Mouse (Mus musculus) kidney, adult 11 months (tissue): ENCODE measurements around the gene Dcaf1.

ENCODE experiments used
- DNase-seq: peaks from one replicate; pipeline ENCODE4 v3.0.0; 2022

Gene Dcaf1

DNA sequence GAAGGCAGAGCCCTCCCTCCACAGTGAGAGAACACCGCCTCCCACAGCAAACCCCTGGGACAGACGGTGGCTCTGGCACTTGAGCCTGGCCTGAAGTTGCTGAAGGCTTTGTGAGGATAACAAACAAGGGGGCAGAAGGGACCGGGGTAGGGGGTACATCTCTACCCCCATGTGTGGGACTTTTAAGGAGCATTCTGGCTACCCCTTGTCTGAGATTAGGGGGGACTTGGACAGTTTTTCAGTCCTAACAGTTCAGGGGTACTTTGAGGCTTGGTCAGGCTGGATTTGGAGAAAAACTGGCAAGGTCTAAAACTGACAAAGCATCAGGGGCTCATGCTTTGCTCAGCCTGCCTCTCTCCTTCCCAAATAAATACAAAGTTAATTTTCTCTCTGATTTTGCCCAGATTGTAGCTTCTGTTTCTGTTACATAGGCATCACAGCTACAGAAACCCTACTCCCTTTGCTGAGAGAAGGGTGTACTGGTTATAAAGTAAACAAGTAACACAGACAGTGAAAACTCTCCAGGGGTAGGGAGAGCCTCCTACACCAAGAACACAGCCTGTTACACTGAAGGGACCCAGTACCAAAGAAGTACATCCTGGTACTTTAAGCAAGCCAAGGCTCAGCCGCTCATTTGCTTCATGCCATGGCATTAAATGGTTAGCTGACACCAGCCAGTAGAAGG lies 59.5 kb downstream of the Dcaf1 start:
- no peak for DNase-seq

- no peak for DNase-seq
Observed at GRCm38 (mm10) chr9:106882176-106882575, 60.5 kb downstream of the Dcaf1 start.

DNA sequence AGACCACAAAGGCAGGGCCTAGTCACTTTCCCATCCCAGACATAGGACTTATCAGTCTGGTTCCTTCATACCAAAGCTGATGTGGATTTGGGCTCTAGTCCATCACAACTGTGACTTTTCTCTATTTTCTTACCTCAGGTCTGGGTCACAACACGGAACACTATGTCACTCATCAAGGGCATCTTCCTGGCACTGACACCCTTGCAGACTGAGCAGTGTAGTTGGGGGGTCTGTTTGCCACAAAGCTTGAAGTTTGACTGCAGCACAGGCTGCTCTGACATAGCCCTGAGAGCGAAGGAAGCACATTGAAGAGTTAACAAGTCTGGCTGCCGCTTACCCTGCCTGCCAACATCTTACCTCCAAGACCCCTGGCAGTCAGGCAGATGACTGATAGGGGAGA lies 61.4 kb downstream of the Dcaf1 start:
- no peak for DNase-seq

DNA sequence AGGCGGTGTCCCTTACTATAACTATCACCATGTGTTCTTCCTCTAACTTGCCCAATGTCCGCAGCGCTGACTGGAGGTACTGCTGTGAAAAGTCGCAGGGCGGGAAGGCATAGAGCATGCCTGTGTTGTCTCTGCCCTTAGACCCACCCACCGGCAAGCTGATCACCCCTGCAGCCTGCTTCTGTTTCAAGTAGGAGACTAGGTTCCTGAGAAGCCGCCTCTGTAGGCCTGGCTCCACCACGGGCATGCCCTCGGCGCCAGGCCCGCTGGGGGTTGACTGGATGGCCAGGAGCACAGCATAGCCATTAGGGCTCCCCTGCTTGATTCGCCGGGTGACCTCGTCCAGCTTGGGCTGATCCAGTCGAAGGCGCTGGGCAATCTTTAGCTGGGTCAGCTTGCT lies 62.6 kb downstream of the Dcaf1 start:
- no peak for DNase-seq

- DNase-seq, result peak; percentile 13
Observed at GRCm38 (mm10) chr9:106884996-106885900, 63.6 kb downstream of the Dcaf1 start.

DNA sequence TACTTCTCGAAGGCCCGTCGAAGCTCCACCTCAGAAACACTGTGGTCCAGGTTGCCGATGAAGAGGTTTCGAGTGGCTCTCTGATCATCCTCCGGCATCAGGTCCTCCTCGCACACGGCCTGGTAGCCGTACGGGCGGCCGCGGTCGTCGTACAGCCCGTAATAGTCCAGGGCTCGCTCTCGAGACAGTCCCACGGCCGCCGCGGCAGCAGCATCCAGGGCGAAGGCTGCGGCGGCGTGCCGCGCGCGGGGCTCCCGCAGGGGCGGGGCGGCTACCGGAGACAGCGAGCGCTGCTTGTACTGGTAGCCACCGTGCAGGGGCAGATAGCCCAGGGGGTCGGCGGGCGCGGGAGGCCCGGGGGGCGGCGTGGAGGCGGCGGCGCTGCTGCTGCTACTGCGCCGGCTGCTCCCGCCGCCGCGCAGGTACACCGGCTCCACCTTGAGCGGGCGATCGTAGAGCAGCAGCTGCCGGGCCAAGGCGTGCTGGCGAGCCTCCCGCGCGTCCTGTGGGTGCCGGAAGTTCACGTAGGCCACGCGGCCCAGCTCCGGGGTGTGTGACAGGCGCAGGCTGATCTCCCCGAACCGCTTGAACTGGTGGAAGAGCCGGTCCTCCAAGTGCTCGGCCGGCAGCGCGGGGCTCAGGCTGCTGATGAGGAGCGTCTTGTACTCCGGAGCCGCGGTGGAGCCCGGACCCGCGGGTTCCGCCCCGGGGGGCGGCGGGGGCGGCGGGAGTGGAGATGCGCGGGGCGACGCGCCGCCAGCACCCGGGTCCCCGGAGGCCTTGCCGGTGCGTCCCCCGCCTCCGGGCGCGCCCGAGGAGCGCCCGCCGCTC lies 64.4 kb downstream of the Dcaf1 start:
- DNase-seq, result peak; percentile 34

GRCm38 (mm10) chr9:106886828-106887702 lies 65.4 kb downstream of the Dcaf1 start, which contains the start of gene Rbm15b:
TSS of gene Rbm15b (minus strand) at chr9:106887428.
- peak; percentile 98 for DNase-seq

DNA sequence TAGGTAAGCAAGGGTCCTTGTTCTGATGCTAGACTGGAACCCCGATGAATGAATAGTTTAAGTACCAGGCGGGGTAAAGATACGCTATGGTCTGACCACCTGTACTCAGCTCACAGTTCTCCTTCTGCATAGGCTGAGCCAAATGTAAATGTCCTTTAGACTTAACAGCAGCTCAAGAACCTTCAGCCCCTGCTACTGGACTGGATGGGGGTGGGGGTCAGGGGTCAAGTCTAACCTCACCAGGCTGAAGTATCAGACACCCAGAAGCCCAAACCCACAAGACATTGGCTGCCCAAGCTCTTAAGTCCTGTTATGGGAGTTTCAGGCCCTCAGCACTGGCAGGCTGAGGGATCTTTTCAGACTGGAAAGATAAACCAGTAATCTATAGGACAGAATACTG lies 66.7 kb downstream of the Dcaf1 start:
- peak; percentile 5 for DNase-seq

DNA sequence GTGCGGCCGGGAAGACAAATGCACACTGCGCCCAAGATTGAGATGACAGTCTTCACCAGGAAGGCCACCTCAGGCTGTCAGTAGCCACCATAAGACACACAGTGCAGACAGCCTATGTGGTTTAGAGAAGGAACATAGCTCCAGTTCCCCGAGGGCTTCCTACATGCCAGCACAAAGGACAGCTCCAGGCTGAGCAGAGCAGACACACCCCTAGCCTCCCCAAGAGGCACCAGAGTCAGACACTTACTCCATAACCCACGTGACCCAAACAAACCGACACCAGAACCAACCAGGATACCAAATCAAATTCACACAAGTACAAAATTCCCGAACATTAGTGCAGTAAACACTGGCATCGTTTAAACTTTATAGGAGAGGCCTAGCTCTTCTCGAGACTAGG lies 67.6 kb downstream of the Dcaf1 start:
- peak; percentile 6 for DNase-seq

DNA sequence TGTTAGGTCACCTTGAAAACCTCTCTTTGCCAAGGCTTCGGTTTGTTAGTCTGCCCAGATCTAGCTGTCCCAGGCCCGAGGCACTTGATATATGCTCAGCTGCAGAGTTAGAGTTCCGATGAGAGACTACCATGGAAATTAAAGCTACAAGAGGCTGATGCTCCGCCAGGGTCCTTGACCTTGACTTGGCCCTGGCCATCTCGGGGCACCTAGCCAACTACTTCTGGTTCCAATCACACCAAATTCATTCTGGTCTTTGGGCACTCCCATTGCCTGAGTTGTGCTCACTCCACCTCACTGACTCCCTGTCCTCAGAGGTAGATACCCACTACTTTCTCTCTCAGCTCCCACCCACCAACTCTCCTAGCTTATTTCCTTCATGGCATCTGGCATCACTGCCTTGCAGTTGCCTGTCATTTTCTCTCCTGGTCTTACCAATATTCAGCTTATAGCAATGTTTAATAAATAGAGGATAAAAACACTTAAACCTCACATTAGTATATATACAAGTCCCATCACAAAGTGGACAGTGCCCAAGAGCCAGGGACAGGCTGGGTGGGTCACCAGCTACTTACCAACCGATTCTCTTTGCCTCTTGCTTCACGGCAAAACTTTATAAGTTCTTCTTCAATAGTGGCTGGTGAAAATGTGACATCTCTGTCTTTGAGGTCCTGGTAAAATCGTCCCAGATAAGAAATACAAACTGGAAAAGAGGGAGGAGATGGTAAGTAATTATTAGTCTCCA lies 69.0 kb downstream of the Dcaf1 start:
- peak; percentile 26 for DNase-seq

GRCm38 (mm10) chr9:106891341-106891741 lies 69.7 kb downstream of the Dcaf1 start:
- DNase-seq, result no peak

GRCm38 (mm10) chr9:106891829-106892551 lies 70.3 kb downstream of the Dcaf1 start, which contains the start of gene Manf:
TSS of gene Manf (minus strand) at chr9:106891979.
- DNase-seq, result peak; percentile 99

DNA sequence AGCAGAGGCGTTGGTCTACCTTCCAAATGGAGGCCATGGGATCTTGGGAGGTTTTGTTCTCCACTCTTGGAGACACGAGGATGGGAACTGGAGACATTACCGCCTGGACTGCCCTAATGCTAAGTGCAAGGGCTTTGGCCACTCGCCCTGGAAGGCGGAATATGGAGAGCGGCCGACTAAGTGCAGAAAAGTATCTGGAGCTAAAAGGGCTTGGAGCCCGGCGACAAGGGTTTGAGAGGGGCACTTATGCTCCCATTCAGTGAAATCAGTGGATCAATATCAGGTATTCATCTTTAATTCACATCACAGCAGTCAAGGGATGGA lies 70.8 kb downstream of the Dcaf1 start:
- DNase-seq, result no peak

DNA sequence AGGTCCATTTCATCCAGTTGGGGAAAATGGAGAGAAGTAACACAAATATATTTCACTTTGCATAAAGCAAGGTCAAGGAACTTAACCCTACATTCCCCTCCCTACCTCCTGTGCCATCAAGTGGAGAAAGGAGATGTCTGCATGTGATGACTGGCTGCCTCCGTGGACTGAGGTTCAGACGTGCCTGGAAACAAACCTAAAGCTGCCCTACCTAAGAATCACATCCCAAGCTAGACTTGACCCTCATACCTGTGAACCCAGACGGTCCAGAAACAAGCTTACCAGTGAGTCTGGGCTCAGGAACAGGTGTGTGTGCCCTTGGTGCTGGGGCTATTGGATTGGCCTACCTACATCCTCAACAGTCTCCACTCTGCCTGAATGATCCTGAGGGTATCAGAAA lies 71.7 kb downstream of the Dcaf1 start:
- DNase-seq, result no peak

- DNase-seq, result no peak
Observed at GRCm38 (mm10) chr9:106898901-106899300, 77.2 kb downstream of the Dcaf1 start.

- DNase-seq, result no peak
Observed at GRCm38 (mm10) chr9:106901596-106901995, 79.9 kb downstream of the Dcaf1 start.

- no peak for DNase-seq
Observed at GRCm38 (mm10) chr9:106903099-106903790, 81.6 kb downstream of the Dcaf1 start.

DNA sequence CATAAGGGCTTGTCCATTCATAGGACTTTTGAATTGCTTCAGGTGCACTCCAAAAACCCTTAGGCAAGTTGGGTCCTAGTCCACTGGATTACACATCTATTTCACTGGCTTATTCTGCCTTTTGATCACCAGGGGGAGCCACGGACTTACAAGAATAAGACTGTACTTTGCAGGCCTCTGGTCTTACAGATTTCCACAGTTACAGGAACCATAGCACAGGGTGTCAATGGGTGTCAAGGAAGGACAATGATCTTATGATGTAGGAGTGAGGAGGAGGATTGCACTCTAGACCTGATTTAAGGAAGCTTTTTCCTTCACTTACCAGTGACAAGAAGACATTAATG lies 82.1 kb downstream of the Dcaf1 start:
- peak; percentile 29 for DNase-seq

DNA sequence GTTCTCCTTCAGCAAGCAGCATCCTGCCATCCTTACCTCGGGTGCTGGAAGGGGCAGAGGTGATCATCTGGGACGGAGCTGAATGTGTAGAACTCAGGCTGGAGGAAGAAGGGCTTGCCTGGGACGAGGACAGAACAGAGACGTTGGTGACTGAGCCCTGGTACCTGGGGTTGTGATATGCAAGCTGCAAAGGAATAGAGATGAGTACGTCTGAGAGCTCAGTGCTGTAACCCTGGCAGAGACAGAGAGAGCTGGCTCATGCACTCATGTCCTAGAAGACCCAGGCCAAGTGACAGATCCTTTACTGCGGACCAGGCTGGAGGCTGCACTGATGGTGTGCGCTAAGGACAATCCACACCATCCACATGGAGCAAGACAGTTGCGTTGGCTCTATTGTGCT lies 84.9 kb downstream of the Dcaf1 start:
- DNase-seq, result no peak

GRCm38 (mm10) chr9:106908174-106908573 lies 86.5 kb downstream of the Dcaf1 start:
- DNase-seq, result no peak
